Mouse (Mus musculus) cerebellum, adult 8-10 months (tissue): ENCODE measurements around the gene Itgad.
"Not testable (repeated sequence)": the region's sequence is repeated elsewhere in the genome, so short reads cannot be mapped to it uniquely, and the experiment has no call there.

Experiments used
- DNase-seq: peaks from one replicate; pipeline ENCODE4 v3.0.0; 2022

The Itgad gene

GRCm38 (mm10) chr7:128154076-128154475 is at the start of gene Itgad:
Gene Itgad (plus strand): TSS chr7:128154376.
- no peak for DNase-seq

DNA sequence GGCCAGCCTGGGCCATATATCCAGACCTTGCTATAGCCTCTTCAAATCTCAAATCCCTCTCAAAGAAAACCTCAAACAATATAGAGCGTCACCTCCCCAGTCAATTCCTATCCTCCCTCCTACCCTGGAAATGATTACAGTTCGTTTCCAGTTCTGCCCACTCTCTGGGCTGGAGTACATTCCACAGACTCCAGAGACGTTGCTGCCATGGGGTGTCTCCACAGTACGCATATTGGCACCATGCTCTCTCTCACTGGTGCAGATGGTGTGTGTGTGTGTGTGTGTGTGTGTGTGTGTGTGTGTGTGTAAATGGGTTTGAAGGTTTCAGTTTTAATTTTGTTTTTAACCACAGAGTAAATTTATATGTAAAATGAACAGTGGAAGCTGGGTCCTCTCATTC is 48.9 kb upstream of the Itgad start:
- DNase-seq, result no peak

GRCm38 (mm10) chr7:128107462-128107861 is 46.7 kb upstream of the Itgad start:
- DNase-seq, result no peak

- no peak for DNase-seq
Measured at GRCm38 (mm10) chr7:128110314-128110713, 43.9 kb upstream of the Itgad start.

- no peak for DNase-seq
Measured at GRCm38 (mm10) chr7:128112131-128112530, 42.0 kb upstream of the Itgad start.

DNA sequence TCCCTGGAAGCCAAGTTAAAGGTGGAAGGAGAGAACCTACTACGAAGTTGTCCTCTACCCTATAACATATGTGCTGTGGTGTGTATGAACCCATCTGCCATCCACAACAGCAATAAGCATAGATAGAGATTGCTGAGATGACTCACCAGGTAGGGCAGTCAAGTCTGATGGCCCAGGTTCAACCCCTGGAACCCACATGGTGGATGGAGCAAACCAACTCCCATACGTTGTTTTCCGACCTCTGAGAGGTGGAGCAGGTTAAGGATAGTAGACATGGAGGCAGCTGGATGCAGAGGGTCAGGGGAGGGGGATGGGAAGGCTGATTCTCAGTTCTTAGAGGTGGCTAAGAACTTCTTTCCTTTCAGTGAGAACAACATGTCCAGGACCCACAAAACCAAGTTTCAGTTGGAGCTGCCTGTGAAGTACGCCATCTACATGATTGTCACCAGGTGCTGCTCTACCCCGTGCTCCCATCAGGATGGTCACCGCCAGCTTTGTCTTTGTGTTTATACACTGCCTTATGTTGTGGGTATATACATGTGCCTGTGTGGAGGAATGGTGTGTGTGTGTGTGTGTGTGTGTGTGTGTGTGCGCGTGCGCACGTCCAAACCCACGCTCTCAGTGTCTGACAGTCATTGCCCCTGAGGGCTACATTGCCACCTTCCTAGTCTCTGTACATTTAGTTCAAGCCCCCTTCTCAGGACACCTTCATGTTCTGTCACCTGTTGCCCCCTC is 39.6 kb upstream of the Itgad start:
- DNase-seq, result no peak

- DNase-seq, result no peak
Measured at GRCm38 (mm10) chr7:128115211-128115958, 38.8 kb upstream of the Itgad start.

DNA sequence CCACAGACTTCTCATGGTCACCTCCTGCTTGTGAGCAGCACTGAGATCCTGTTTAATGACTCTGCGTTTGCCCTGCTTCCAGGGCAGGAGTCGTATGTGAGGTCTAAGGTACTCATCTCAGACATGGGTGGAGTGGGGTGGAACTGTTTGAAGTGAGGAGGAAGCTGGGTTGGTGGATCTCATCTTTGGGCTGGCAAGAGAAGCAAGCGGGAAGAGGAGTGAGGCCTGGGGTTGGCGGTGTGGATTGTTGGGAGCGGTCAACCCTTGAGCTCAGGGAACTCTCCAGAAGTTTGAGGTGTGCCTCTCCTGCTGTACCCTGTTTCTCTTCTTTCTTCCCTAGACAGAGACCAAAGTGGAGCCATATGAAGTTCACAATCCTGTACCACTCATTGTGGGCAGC is 37.8 kb upstream of the Itgad start:
- DNase-seq, result no peak

DNA sequence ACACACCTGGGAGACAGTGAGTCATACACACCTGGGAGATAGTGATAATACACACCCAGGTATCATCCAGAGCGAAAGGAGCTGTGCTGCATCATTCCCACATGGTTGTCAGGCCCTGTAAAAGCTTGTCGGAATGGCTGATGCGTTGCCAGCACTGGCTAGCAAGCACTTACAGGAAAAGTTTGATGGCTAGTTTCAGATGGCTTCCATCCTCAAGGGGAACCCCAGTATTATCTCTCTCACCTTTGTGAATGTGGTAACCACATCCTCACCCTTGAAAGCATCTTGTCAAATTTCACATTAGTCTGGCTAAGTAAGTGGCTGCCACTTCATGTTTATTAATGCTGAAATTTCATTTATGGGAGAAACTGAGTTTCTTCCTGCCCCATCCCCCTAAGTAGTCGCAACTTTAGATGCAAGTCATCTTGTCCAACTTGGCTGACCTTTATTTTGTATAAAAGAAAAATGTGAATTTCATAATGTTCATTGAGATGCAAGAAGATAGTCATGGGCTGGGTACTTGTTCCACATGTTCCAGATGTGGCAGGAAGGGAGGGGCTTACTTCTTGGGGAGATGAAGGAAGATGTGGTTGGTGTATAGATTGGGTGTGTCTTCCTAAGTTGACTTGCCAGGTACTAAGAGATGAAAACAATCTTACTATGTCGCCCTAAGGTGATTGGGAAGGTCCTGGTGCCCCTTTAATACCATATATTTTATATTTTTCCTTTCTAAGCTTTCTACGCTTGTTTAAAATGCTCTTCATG is 34.3 kb upstream of the Itgad start:
- no peak for DNase-seq

DNA sequence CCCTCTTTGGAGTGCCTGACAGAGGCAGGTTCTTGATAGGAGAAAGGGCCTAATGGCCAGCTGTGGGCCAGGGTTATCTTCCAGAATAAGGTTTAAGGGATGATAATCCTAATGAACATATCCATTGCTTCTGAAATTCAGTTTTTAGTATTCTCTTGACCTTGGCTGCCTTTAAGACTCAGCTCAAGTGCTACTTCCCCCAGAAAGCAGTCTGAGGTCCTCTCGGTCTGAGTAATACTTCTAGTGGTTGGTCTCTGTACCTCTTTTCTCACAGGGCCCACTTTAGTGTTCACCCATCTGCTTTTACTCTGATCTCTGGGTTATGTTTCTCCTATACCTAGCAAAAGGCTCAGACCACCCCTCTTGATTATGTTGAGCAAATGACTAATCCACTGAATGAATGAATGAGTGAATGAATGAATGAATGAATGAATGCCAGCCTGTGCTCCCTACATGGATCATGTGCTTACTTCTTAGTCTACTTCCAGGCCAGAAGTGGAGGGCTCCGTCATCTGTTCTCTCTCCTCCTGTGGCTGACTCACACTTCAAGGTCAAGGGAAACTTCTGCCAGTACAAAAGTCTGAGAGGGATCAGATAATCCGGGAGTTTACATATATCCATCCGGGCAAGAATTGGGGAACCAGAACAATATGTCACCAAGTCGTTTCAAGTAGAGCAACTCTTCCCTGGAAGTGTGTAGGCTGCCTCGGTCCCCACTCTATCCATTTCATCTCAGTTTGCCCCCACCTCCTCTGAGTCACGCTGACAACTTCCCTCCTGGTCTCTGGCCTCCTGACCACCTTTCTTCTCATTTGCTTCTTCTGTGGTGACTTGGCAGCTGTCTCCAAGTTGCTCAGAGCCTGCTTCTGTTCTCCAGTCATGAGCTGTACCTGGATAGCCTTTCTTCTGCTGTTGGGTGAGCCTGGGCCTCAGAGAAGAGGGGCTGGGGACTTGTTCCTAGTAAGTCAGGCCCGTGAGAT is 25.1 kb upstream of the Itgad start, which contains the start of gene Itgax:
Itgax (plus strand) TSS at position 807 of the 980 bp plus-strand sequence.
- no peak for DNase-seq

GRCm38 (mm10) chr7:128132148-128132547 is 22.0 kb upstream of the Itgad start:
- no peak for DNase-seq

- no peak for DNase-seq
Measured at GRCm38 (mm10) chr7:128133596-128133995, 20.6 kb upstream of the Itgad start.

DNA sequence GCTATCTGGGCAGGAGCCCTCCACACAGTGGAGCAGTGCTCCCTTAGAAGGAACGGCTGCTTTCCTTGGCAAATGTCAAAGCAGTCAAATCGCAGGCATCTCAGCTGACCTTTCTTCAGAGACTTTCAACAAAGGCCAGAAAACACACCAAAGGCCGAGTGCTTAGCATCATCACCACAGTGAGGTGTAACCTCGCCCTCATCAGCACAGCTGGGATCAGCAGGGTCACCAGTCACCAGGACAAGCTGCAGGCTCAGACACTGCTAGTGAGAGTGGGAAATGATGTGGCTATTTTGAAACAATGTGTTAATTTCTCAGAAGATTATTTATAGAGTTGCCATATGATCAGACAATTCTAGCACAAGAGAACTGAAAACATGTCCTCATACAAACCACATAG is 17.2 kb upstream of the Itgad start:
- DNase-seq, result no peak

- DNase-seq, result no peak
Measured at GRCm38 (mm10) chr7:128139611-128140010, 14.6 kb upstream of the Itgad start.

DNA sequence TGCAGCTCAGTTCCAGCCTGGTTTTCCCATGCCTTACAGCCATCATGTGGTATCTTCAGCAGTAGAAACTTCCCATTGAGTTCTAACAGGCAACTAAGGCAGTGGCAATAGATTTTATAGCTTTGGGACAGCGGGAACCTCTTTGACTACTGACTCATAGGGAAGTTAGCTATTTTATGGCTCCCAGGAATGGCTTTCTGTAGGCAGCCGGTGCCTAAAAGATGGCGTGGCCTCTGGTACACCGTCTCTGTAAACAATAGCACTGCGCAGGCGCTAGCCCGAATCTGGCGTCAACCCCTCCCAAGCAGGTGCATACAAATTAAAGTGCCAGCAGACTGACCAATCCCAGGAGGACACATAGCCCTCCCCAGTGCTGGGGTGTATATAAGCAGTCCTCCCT is 3.2 kb upstream of the Itgad start:
- DNase-seq, result no peak

GRCm38 (mm10) chr7:128154924-128155323 is 748 bp downstream of the Itgad start:
- DNase-seq, result no peak

GRCm38 (mm10) chr7:128158688-128159354 is 4.6 kb downstream of the Itgad start:
- not testable (repeated sequence) for DNase-seq

- DNase-seq, result no peak
Measured at GRCm38 (mm10) chr7:128164001-128164400, 9.8 kb downstream of the Itgad start.

DNA sequence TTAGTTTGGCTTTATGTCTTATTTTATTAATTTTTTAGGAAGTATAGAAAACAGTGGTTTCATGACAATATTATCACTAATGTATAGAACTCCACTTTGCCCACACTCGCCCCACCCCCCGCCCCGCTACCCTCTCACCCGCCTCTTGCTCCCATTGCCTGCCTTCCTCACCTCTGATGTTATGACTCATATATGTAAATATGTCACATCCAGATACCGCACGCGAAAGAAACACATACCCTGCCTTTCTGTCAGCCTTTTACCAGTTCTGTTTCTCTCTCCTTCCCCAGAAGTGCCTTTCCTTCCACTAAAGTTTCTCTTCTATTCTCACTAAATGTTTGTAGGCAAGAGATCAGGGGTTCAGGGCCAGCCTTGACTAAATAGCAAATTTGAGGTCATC is 12.2 kb downstream of the Itgad start:
- no peak for DNase-seq

DNA sequence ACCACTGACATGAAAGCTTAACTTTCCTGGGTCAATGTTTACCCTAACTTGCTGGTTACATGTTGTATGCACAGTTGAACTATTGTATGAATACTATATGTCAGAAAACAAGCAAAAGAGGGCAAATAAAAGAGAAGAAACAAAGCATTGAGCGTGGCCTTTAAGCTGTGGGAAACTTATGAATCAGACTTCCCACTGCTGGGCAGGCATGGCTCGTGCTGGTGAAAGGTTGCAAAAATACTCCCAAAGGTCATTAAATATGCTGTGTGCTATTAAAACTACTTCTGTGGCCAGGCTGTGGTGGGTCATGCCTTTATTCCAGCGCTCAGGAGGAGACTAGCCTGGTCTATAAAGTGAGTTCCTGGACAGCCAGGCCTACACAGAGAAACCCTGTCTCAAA is 15.8 kb downstream of the Itgad start:
- no peak for DNase-seq

- no peak for DNase-seq
Measured at GRCm38 (mm10) chr7:128178385-128178784, 24.2 kb downstream of the Itgad start.

DNA sequence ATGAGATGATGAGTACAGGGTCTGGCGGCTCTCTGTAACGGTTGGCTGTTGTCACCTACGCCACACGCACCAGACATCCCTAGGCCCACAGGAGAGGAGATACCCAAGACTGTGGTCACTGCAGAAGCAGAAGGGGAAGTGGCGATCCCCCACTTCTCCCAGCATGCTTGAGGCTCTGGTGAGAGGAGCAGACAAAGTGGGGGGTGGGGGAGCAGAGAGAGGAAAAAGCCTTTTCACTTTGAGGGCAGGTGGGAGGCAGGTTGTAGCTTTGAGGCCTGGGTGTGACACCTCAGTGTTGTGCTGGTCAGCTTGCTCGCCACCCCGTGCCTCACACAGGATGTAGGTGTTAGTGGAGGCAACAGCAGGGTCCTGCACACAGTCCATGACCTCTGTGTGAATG is 25.9 kb downstream of the Itgad start:
- DNase-seq, result no peak
